Mouse (Mus musculus): ENCODE data around the gene Mtmr14.
A peak's percentile ranks its signal among the peaks of the same experiment; 100 is the strongest.

Gene Mtmr14

DNA sequence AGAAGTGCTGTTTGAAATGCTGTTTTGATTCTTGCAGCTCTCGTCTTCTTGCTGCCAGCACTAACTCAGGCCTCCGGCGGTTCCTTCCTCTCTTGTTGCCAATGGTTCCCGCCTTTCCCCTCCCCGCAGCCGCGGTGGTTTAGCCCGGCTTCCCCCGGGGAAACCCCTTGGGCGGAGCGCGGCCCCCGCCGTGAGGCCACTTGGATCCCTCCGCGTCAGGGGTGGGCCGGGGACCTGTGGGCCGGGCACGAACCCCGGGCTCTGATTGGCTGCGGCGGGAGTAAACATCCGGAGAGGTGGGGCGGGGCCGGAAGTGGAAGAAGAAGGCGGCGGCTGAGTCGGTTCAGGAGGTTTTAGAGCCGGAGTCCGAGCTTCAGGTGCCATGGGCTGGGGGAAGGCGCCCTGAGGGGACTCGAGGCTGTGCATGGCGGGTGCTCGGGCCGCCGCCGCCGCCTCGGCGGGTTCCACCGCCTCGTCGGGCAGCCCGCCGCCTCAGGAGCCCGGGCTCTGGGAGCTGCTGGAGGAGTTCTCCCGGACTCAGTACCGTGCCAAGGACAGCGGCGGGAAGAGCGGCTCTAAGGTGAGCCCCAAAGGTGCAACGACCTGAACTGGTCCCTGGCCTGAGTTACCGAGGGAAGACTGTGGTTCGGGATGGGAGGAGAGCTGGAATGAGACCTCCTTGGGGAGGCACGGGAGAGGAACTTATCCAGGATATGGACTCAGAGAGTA, at the start of gene Mtmr14:
Mtmr14 (plus strand) TSS at position 302 of the 729 bp plus-strand sequence.
- peak; percentile 93 for DNase-seq (ENCODE audit: low spot score)

DNA sequence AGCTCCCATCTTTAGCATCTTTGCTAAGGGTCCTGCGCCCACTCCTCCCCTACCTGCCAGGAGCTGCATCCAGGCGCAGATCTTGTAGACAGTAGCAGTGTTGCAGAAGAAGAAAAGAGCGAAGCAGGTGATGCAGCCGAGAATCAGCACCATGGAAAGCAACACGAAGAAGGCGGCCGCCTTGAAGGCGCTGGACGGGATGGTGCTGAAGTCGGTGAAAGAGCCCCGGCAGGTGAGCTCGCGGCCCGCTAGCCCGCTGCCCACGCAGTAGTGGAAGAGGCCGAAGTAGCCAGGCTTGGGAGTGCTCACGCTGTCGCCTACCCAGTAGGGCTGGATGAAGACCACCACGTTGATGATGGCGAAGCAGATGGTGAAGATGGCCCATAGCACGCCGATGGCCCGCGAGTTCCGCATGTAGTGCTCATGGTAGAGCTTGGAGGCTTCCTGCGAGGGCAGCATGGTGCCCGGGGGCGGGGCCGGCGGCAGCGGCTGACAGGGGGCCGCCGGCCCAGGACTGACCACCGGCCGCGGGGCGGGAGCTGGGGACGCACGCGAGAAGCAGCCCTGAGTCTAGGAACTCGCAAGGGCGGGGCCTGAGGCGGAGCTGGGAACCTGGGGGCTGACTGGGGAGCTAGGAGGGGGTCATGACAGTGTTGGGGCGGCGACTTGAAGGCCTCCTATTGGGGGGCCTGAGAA, 43.7 kb upstream of the Mtmr14 start:
- no peak for DNase-seq (ENCODE audit: low spot score)

- no peak for DNase-seq (ENCODE audit: low spot score)
Observed at GRCm38 (mm10) chr6:113194517-113194840, 43.2 kb upstream of the Mtmr14 start.

- DNase-seq (ENCODE audit: low spot score) = no peak
Observed at GRCm38 (mm10) chr6:113194841-113195595, 42.6 kb upstream of the Mtmr14 start, which contains the start of gene Lhfpl4. Gene Lhfpl4, minus strand, starts transcription at chr6:113195384.

DNA sequence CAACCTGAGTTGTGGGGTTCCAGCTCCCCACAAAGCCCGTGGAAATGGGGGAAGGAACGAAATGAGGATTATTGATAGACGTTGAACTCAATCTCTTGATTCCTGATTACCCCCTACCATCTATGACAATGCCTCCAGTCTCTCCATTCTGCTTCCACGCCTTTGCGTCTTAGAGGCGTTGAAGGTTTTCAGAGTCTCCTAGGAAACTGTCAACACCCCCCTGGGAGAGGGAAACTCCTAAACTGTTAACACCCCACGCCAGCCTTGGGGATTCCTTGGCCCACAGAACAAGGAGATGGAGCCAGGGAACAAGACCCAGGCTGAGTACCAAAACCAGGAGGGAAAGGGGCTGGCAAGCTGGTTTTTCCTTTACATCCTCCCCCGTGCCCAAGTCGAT, 42.0 kb upstream of the Mtmr14 start:
- DNase-seq (ENCODE audit: low spot score) = no peak

- DNase-seq (ENCODE audit: low spot score) = no peak
Observed at GRCm38 (mm10) chr6:113216280-113216679, 21.4 kb upstream of the Mtmr14 start.

DNA sequence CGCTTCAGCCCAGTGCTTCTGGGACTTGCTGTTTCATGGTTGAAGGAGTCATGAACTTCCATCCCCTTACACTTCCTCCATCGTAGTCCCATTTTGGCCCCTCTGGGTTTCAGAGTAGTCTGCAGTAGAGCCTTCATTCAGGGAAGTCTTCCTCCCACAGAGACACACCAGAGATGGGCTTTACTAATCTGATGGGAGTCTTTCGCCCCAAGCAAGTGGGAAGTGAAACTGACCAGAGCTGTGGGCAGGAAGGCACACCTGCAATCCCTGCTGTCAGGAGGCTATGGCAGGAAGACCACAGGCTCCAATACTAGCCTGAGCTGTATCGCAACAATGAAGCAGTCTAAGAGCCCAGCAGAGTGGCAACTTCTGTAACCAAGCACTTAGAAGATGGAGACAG, 11.8 kb upstream of the Mtmr14 start:
- no peak for DNase-seq (ENCODE audit: low spot score)

DNA sequence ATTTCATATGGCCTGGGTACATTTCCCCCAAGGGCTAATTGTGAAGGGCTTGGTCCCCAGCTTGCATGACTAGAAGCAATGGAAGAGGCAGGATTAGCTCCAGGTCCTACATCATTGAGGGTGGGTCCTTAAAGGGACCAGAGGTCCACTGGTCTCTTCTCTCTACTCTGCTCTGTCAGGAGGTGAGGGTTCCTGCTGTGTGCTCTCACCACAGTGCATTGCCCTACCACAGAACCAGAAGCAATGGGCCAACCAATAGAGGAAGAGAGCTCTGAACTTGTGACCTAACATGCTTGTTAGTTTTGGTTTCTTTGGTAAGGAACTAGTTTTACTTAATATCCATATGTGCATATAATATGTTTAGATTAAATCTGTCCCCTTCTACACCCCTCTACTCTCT, 10.9 kb upstream of the Mtmr14 start:
- no peak for DNase-seq (ENCODE audit: low spot score)

- no peak for DNase-seq (ENCODE audit: low spot score)
Observed at GRCm38 (mm10) chr6:113235141-113235540, 2.5 kb upstream of the Mtmr14 start.

- DNase-seq (ENCODE audit: low spot score) = no peak
Observed at GRCm38 (mm10) chr6:113238442-113238841, 799 bp downstream of the Mtmr14 start.

GRCm38 (mm10) chr6:113242753-113243152, 5.1 kb downstream of the Mtmr14 start:
- no peak for DNase-seq (ENCODE audit: low spot score)

DNA sequence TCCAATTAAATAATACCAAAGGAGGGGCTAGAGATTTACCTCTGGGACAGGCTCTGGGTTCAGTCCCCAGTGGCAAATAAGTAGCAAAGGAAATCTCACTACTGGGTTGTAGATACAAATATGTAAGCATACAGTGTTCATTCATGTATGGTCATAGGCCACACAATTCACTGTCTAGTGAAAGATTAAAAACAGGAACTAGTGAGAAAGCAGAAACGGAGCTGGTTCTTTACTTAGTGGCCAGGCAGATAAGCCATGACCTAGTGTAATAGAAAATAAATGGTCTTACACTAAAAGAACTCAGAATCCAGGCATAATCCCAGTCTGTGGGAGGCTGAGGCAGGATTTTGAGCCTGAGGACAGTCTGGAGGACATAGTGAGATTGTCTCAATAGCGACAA, 7.9 kb downstream of the Mtmr14 start:
- no peak for DNase-seq (ENCODE audit: low spot score)

- no peak for DNase-seq (ENCODE audit: low spot score)
Observed at GRCm38 (mm10) chr6:113250786-113251185, 13.1 kb downstream of the Mtmr14 start.

DNA sequence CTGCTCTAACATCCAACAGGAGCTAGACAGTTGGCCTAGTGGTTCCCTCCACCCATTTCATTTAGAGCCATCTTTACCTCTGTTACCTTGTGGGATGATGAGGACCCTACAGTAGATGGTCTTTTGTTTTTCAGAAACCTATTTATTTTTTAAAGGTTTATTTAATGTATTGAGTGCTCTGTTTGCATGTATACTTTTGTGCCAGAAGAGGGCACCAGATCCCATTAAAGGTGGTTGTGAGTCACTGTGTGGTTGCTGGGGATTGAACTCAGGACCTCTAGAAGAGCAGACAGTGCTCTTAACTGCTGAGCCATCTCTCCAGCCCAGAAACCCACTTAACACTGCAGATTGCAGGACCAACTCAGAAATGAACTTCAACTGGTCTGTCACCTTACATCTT, 14.3 kb downstream of the Mtmr14 start:
- DNase-seq (ENCODE audit: low spot score) = no peak

- no peak for DNase-seq (ENCODE audit: low spot score)
Observed at GRCm38 (mm10) chr6:113254899-113255298, 17.3 kb downstream of the Mtmr14 start.

- no peak for DNase-seq (ENCODE audit: low spot score)
Observed at GRCm38 (mm10) chr6:113261174-113261858, 23.7 kb downstream of the Mtmr14 start.

- no peak for DNase-seq (ENCODE audit: low spot score)
Observed at GRCm38 (mm10) chr6:113263531-113263930, 25.9 kb downstream of the Mtmr14 start.

DNA sequence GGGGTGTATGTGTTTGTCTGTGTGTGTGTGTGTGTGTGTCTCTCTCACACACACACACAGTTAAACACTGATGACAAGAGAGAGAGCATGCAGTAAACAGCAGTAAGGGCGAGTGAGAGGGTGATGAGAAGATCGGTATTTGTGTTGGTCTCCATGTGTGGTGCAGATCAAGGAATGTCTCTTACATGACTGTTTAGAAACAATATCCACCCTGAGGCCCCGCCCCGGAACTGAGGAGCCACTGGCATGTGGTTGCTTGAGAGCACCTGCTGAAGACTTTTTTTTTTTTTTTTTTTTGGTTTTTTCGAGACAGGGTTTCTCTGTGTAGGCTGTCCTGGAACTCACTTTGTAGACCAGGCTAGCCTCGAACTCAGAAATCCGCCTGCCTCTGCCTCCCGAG, 26.8 kb downstream of the Mtmr14 start:
- DNase-seq (ENCODE audit: low spot score) = no peak

DNA sequence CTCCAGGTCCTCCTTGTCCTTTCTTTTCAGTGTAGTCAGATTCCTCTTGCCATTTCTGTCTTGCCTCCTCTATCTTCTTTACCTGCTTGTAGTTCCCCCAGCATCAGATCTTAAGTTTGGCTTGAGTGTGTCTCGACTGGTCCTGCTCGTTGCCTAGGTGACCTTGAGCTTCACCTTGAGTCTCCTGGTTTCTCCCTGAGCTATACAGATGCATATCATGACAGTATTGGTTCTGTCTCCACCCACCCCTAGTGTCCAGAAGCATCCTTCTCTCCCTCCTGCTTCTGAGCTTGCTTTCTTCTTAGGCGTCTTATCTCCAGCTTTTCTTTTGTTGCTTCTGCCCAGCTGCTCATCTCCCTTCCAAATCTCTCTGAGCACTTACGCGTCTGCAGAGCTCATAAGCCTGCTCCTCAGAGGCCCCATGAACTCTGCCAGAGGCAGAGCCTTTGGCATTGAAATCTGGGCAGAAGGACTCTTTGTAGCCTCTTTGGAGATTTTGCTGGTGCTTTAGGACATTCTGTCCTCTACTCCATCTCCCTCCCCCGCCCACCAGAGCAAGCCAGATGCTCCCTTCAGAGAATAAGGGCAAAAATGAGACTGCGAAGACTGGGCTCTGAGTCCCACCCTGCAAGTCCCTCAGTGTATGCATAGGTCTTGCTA, 29.5 kb downstream of the Mtmr14 start:
- no peak for DNase-seq (ENCODE audit: low spot score)

DNA sequence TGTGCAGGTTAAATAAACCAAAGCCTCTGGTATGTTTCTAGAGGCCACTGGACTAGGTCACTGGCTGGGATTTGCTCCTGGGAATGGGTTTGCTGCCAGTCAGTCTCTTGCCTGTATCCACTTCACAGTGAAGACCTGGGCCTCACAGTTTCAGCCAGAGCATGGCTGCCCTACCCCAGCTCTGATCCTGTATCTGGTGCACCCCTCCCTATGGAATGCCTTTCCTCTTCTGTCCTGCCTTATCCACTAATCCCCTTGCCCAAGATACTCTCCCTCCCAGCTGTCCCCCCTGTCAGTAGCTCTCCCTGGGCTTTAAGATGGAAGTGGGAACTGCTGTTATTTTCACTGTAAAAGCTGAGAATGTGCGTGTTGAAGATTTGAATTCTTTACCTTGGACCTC, 30.3 kb downstream of the Mtmr14 start:
- no peak for DNase-seq (ENCODE audit: low spot score)

- DNase-seq (ENCODE audit: low spot score) = no peak
Observed at GRCm38 (mm10) chr6:113272365-113272764, 34.7 kb downstream of the Mtmr14 start.

GRCm38 (mm10) chr6:113276846-113277245, 39.2 kb downstream of the Mtmr14 start:
- DNase-seq (ENCODE audit: low spot score) = no peak
